Mouse (Mus musculus) liver, embryonic 14.5 days (tissue): ENCODE results near the gene Ttn.

Source experiments
- CTCF ChIP-seq: IDR thresholded peaks from 2 replicates; pipeline ENCODE4 v1.5.1; 2016; ENCODE audit warnings: antibody characterized with exemption, low read depth, control low read depth
- EP300 ChIP-seq: IDR thresholded peaks from 2 replicates; pipeline ENCODE4 v1.6.1; 2016; ENCODE audit warnings: antibody characterized with exemption, low read depth

DNA sequence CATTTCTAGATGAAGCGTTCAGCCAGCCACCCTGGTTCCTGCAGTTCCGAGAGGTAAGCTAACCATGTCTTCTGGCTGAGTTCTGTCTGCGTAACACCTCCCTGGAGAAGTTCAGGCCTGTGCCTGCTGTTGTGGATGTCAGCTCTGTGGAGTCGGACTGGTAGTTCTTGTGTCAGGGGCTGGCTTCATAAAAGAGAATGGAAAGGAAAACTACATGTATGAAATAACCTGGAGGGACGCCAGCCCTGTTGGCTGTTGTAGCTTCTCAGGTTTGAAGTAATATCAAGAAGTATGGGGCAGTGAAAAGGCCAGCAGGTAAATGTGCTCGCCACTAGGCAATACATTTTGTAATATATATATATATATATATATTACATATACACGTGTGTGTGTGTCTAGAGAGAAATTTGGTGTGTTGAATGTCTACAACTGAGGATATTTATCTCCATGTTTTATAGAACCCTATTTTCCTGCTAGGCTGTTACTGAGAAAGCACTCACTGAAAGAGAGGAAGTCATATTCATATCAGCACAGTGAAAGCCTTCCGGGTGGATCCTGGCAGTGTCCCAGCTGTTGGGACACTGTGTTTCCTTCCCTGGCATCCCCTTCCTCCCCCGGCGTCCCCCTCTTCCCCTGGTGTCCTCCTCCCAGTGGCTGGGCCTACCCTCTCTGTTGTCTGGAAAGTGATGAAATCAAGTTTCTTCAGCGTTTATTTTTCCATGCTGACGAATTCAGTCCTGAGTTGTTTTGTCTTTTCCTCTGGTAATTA, 291.7 kb downstream of the Ttn start:
- TF ChIP-seq CTCF (no peak), EP300 (no peak)
